28 mouse cellular contexts compared by ENCODE assay signal in the genomic region with DNA sequence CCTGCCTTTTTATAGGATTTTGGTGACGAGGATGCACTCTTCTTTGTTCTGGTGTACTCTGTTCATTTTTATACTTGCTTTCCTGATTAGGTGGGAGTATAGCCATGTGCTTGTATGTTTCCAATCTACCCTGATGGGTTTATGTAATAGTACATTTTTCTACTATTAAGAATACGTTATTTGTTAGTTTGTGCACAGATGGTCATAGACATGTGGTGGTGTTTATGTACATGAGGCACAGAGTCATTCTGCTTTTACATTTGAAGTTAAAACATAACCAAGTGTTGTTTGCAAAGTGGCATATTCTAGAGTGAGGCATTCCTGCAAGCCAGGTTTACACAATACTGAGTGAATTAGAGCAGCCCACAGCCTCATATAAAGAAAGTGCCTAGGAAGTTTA.
DNase-seq lines count a peak whose midpoint lies in the region; ATAC-seq and TF ChIP-seq lines count a peak whose summit lies in the region.
"Had no signal": no experiment of that assay in that cellular context is flagged by ENCODE, and none has a peak within 500 bp of the region (broad histone marks: within the 10 kb centered on the region; RNA-seq: fewer than 3 reads in every experiment).

No protein-coding gene starts in this region.

- no peaks in the 10 kb centered on the region for H3K27me3 ChIP-seq in forebrain, postnatal 0 days (ENCODE audit: insufficient read depth, low read length)
- no peaks in the 10 kb centered on the region for H3K27me3 ChIP-seq in forebrain, embryonic 15.5 days
- no peaks in the 10 kb centered on the region for H3K27me3 ChIP-seq in kidney, adult 2 months (replicated peaks; ENCODE audit: control insufficient read depth, insufficient read depth, low read length)
- H3K27me3 ChIP-seq: CH12.LX; embryonic facial prominence, embryonic 12.5 days; embryonic facial prominence, embryonic 15.5 days; heart, embryonic 13.5 days; Patski had no signal

- TF ChIP-seq POLR2A in kidney, adult 2 months (IDR thresholded peaks at IDR 0.05; ENCODE audit: low read depth, low read length): no peak

- H3K9me3 ChIP-seq in forebrain, postnatal 0 days (ENCODE audit: low read length): no peaks in the 10 kb centered on the region
- no peaks in the 10 kb centered on the region for H3K9me3 ChIP-seq in forebrain, embryonic 15.5 days
- H3K9me3 ChIP-seq: embryonic facial prominence, embryonic 12.5 days; embryonic facial prominence, embryonic 15.5 days; heart, embryonic 10.5 days; heart, embryonic 13.5 days had no signal

- ATAC-seq in forebrain, postnatal 0 days: no peak
- ATAC-seq in forebrain, embryonic 15.5 days (replicated peaks): no peak
- ATAC-seq: hindbrain, postnatal 0 days; inflammation-experienced regulatory T-cells, adult 6 months; Patski had no signal

- no peak for TF ChIP-seq CTCF in forebrain, postnatal 0 days (IDR thresholded peaks at IDR 0.05; ENCODE audit: low read depth)
- TF ChIP-seq CTCF in layer of hippocampus, adult 2 months (conservative IDR thresholded peaks at IDR 0.05): no peak
- TF ChIP-seq CTCF in kidney, adult 2 months (conservative IDR thresholded peaks at IDR 0.05; ENCODE audit: insufficient read depth, insufficient read length, low read depth, low read length): no peak

- H3K4me2 ChIP-seq in forebrain, postnatal 0 days (ENCODE audit: low read depth): no peak overlapping the region
- no peak overlapping the region for H3K4me2 ChIP-seq in forebrain, embryonic 15.5 days (replicated peaks)
- H3K4me2 ChIP-seq: embryonic facial prominence, embryonic 12.5 days; embryonic facial prominence, embryonic 15.5 days; heart, embryonic 13.5 days; hindbrain, embryonic 14.5 days had no signal

- H3K27ac ChIP-seq in forebrain, postnatal 0 days (ENCODE audit: low read depth, low read length): no peak overlapping the region
- no peak overlapping the region for H3K27ac ChIP-seq in forebrain, embryonic 15.5 days (replicated peaks)
- H3K27ac ChIP-seq in layer of hippocampus, adult 2 months: peak overlapping the region; percentile 89
- H3K27ac ChIP-seq in kidney, adult 2 months (ENCODE audit: insufficient read depth, low read depth, low read length): no peak overlapping the region
- H3K27ac ChIP-seq: embryonic facial prominence, embryonic 12.5 days; embryonic facial prominence, embryonic 15.5 days; heart, adult 2 months; heart, embryonic 10.5 days; heart, embryonic 13.5 days; hindbrain, embryonic 14.5 days; hindbrain, postnatal 0 days had no signal

- DNase-seq in forebrain, postnatal 0 days: peak; percentile 8
- peak; percentile 41 for DNase-seq in brain, adult 2 months (ENCODE audit: low read depth, low spot score)
- peak; percentile 58 to 81 for DNase-seq in layer of hippocampus, adult 2 months (ENCODE audit: low spot score in 2 of 2)
- peak; percentile 77 for DNase-seq in layer of hippocampus, adult 9-11 months
- no peak for DNase-seq in kidney, adult 2 months
- DNase-seq in kidney, postnatal 10 days: no peak
- DNase-seq: adrenal gland, adult 2 months; adrenal gland, postnatal 14 days; B cell, adult 2 months; cerebellum, adult 18-20 months; cerebellum, adult 9-10 months; cerebellum, postnatal 25 days; gastrocnemius, postnatal 10 days; gastrocnemius, postnatal 36 days; heart, adult 2 months; heart, postnatal 14 days; heart, postnatal 4 days had no signal

- H3K36me3 ChIP-seq in forebrain, postnatal 0 days (ENCODE audit: insufficient read depth): no peaks in the 10 kb centered on the region
- H3K36me3 ChIP-seq in forebrain, embryonic 15.5 days: no peaks in the 10 kb centered on the region
- H3K36me3 ChIP-seq in kidney, adult 2 months (ENCODE audit: control insufficient read depth, insufficient read depth, low read length): no peaks in the 10 kb centered on the region
- H3K36me3 ChIP-seq: embryonic facial prominence, embryonic 12.5 days; embryonic facial prominence, embryonic 15.5 days; G1E; heart, embryonic 10.5 days; heart, embryonic 13.5 days had no signal

- H3K4me3 ChIP-seq in forebrain, postnatal 0 days (ENCODE audit: low read depth, low read length): no peak overlapping the region
- H3K4me3 ChIP-seq in forebrain, embryonic 15.5 days: no peak overlapping the region
- no peak overlapping the region for H3K4me3 ChIP-seq in layer of hippocampus, adult 2 months
- H3K4me3 ChIP-seq in kidney, adult 2 months (ENCODE audit: insufficient read depth, low read depth, low read length): no peak overlapping the region
- H3K4me3 ChIP-seq: embryonic facial prominence, embryonic 12.5 days; embryonic facial prominence, embryonic 15.5 days; heart, adult 2 months; heart, embryonic 10.5 days; heart, embryonic 13.5 days had no signal

- no peak overlapping the region for H3K9ac ChIP-seq in forebrain, postnatal 0 days
- H3K9ac ChIP-seq in forebrain, embryonic 15.5 days (replicated peaks): no peak overlapping the region
- H3K9ac ChIP-seq: embryonic facial prominence, embryonic 12.5 days; embryonic facial prominence, embryonic 15.5 days; heart, embryonic 13.5 days; hindbrain, embryonic 14.5 days had no signal

- 64% methylated on average over 2 of the region's 2 CpGs for WGBS in forebrain, postnatal 0 days
- 69% methylated on average over 2 of the region's 2 CpGs for WGBS in forebrain, embryonic 15.5 days
- 69% methylated on average over 2 of the region's 2 CpGs for WGBS in kidney, adult 2 months

- no peaks in the 10 kb centered on the region for H3K4me1 ChIP-seq in forebrain, postnatal 0 days (ENCODE audit: insufficient read depth)
- H3K4me1 ChIP-seq in forebrain, embryonic 15.5 days: no peaks in the 10 kb centered on the region
- H3K4me1 ChIP-seq in kidney, adult 2 months (ENCODE audit: control insufficient read depth, insufficient read depth, low read length): no peaks in the 10 kb centered on the region
- H3K4me1 ChIP-seq: embryonic facial prominence, embryonic 12.5 days; embryonic facial prominence, embryonic 15.5 days; heart, embryonic 10.5 days; heart, embryonic 13.5 days had no signal

Comparison
In these comparisons a context has a peak if more than half of its experiments do, and no peak if none do; other contexts are left out.
1. DNase-seq: peak in forebrain, postnatal 0 days (single experiment), brain, adult 2 months (single experiment), layer of hippocampus, adult 2 months (2 of 2) and layer of hippocampus, adult 9-11 months (single experiment); none in kidney, adult 2 months (single experiment) and kidney, postnatal 10 days (single experiment).